Mouse (Mus musculus): ENCODE data around the gene Gli2. TPM values are rescaled to one million over a fixed set of nuclear protein-coding genes. Genes with fewer than 3 reads are reported as not detected.

Gene Gli2
- polyA plus RNA-seq, 1 experiment: 0.65 TPM

GRCm38 (mm10) chr1:118958644-118959043 lies 94.8 kb downstream of the Gli2 start:
- TF ChIP-seq MYOD1 (IDR thresholded peaks at IDR 0.05; ENCODE audit: control insufficient read depth in 1 of 3, insufficient read length in 2 of 3, low read depth in 2 of 3) (no peak), TCF3 (IDR thresholded peaks at IDR 0.05; ENCODE audit: insufficient read length, low read depth) (no peak), REST (IDR thresholded peaks at IDR 0.05; ENCODE audit: insufficient read depth, insufficient read length) (no peak), MAX (IDR thresholded peaks at IDR 0.05; ENCODE audit: low read depth) (no peak), POLR2AphosphoS2 (IDR thresholded peaks at IDR 0.05; ENCODE audit: insufficient read length, low read depth) (no peak), E2F4 (IDR thresholded peaks at IDR 0.05; ENCODE audit: insufficient read depth) (no peak), SRF (IDR thresholded peaks at IDR 0.05; ENCODE audit: control insufficient read depth, insufficient read length, low read depth) (no peak), USF1 (IDR thresholded peaks at IDR 0.05; ENCODE audit: low read depth) (no peak), MYOG (IDR thresholded peaks at IDR 0.05; ENCODE audit: control insufficient read depth in 1 of 3, insufficient read depth in 1 of 3, insufficient read length in 2 of 3, low read depth in 2 of 3) (no peak), POLR2A (IDR thresholded peaks at IDR 0.05; ENCODE audit: insufficient read length, low read depth) (no peak), TCF12 (IDR thresholded peaks at IDR 0.05; ENCODE audit: insufficient read depth, poor library complexity, severe bottlenecking) (no peak), CEBPB (IDR thresholded peaks at IDR 0.05; ENCODE audit: insufficient read depth, poor library complexity, severe bottlenecking) (no peak)
- no peaks in the 10 kb centered on the region for H3K36me3 ChIP-seq (ENCODE audit: control insufficient read depth, insufficient read depth)
- H3ac ChIP-seq (ENCODE audit: control insufficient read depth, insufficient read length): no peak overlapping the region
- H3K4me3 ChIP-seq: no peak overlapping the region
- H3K79me2 ChIP-seq (ENCODE audit: control insufficient read depth, insufficient read depth): no peaks in the 10 kb centered on the region
- H3K27me3 ChIP-seq (ENCODE audit: control insufficient read depth, insufficient read depth, insufficient read length): no peaks in the 10 kb centered on the region
- H3K4me2 ChIP-seq (ENCODE audit: low read depth): no peak overlapping the region

- Histone ChIP-seq H3ac (ENCODE audit: control insufficient read depth, insufficient read length) (no peak overlapping the region), H3K79me2 (ENCODE audit: control insufficient read depth, insufficient read depth) (no peaks in the 10 kb centered on the region), H3K27me3 (ENCODE audit: control insufficient read depth, insufficient read depth, insufficient read length) (no peaks in the 10 kb centered on the region), H3K4me2 (ENCODE audit: low read depth) (no peak overlapping the region), H3K4me3 (no peak overlapping the region), H3K36me3 (ENCODE audit: control insufficient read depth, insufficient read depth) (no peaks in the 10 kb centered on the region)
- no peak for TF ChIP-seq MYOD1 (IDR thresholded peaks at IDR 0.05; ENCODE audit: control insufficient read depth in 1 of 3, insufficient read length in 2 of 3, low read depth in 2 of 3)
- TF ChIP-seq POLR2A (IDR thresholded peaks at IDR 0.05; ENCODE audit: insufficient read length, low read depth): no peak
- no peak for TF ChIP-seq REST (IDR thresholded peaks at IDR 0.05; ENCODE audit: insufficient read depth, insufficient read length)
- TF ChIP-seq SRF (IDR thresholded peaks at IDR 0.05; ENCODE audit: control insufficient read depth, insufficient read length, low read depth): no peak
- TF ChIP-seq CEBPB (IDR thresholded peaks at IDR 0.05; ENCODE audit: insufficient read depth, poor library complexity, severe bottlenecking): no peak
- no peak for TF ChIP-seq POLR2AphosphoS2 (IDR thresholded peaks at IDR 0.05; ENCODE audit: insufficient read length, low read depth)
- TF ChIP-seq MYOG (IDR thresholded peaks at IDR 0.05; ENCODE audit: control insufficient read depth in 1 of 3, insufficient read depth in 1 of 3, insufficient read length in 2 of 3, low read depth in 2 of 3): no peak
- no peak for TF ChIP-seq TCF3 (IDR thresholded peaks at IDR 0.05; ENCODE audit: insufficient read length, low read depth)
- no peak for TF ChIP-seq E2F4 (IDR thresholded peaks at IDR 0.05; ENCODE audit: insufficient read depth)
Measured at GRCm38 (mm10) chr1:118955791-118956190, 97.6 kb downstream of the Gli2 start.

- H3K4me2 ChIP-seq (ENCODE audit: low read depth): no peak overlapping the region
Measured at GRCm38 (mm10) chr1:118954434-118955301, 98.8 kb downstream of the Gli2 start.

DNA sequence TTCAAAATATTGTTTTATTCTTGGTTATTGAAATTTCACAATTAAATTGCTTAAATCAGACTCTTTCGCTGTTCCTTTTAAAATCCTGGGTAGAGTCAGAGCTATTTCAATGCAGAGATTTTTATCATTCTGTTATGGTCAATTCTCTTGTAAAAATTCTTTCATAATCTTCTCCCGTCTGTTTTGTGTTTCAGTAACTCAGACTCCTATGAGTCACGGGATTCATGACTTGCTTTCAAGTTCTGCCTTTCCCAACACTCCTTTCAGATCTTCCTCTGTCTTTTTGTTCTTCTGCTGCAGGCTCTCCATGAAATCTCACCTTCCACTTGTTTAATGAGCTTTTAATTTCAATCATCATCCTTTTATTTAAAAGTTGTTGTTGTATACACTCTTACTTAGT lies 100.4 kb downstream of the Gli2 start:
- H3K27me3 ChIP-seq (ENCODE audit: control insufficient read depth, insufficient read depth, insufficient read length): no peaks in the 10 kb centered on the region
- no peak overlapping the region for H3K4me2 ChIP-seq (ENCODE audit: low read depth)
- TF ChIP-seq USF1 (IDR thresholded peaks at IDR 0.05; ENCODE audit: low read depth) (no peak), POLR2A (IDR thresholded peaks at IDR 0.05; ENCODE audit: insufficient read length, low read depth) (no peak), E2F4 (IDR thresholded peaks at IDR 0.05; ENCODE audit: insufficient read depth) (no peak), MAX (IDR thresholded peaks at IDR 0.05; ENCODE audit: low read depth) (no peak), MYOG (IDR thresholded peaks at IDR 0.05; ENCODE audit: control insufficient read depth in 1 of 3, insufficient read depth in 1 of 3, insufficient read length in 2 of 3, low read depth in 2 of 3) (no peak), CEBPB (IDR thresholded peaks at IDR 0.05; ENCODE audit: insufficient read depth, poor library complexity, severe bottlenecking) (no peak), TCF3 (IDR thresholded peaks at IDR 0.05; ENCODE audit: insufficient read length, low read depth) (no peak), REST (IDR thresholded peaks at IDR 0.05; ENCODE audit: insufficient read depth, insufficient read length) (no peak), TCF12 (IDR thresholded peaks at IDR 0.05; ENCODE audit: insufficient read depth, poor library complexity, severe bottlenecking) (no peak), SRF (IDR thresholded peaks at IDR 0.05; ENCODE audit: control insufficient read depth, insufficient read length, low read depth) (no peak), POLR2AphosphoS2 (IDR thresholded peaks at IDR 0.05; ENCODE audit: insufficient read length, low read depth) (no peak), MYOD1 (IDR thresholded peaks at IDR 0.05; ENCODE audit: control insufficient read depth in 1 of 3, insufficient read length in 2 of 3, low read depth in 2 of 3) (no peak)
- no peak overlapping the region for H3K4me3 ChIP-seq
- H3K36me3 ChIP-seq (ENCODE audit: control insufficient read depth, insufficient read depth): no peaks in the 10 kb centered on the region
- H3K79me2 ChIP-seq (ENCODE audit: control insufficient read depth, insufficient read depth): no peaks in the 10 kb centered on the region
- H3ac ChIP-seq (ENCODE audit: control insufficient read depth, insufficient read length): no peak overlapping the region

More at GRCm38 (mm10) chr1:118954434-118955301, 98.8 kb downstream of the Gli2 start:
- H3K36me3 ChIP-seq (ENCODE audit: control insufficient read depth, insufficient read depth): no peaks in the 10 kb centered on the region
- H3K4me3 ChIP-seq: no peak overlapping the region
- TF ChIP-seq REST (IDR thresholded peaks at IDR 0.05; ENCODE audit: insufficient read depth, insufficient read length): no peak
- TF ChIP-seq USF1 (IDR thresholded peaks at IDR 0.05; ENCODE audit: low read depth): no peak
- no peaks in the 10 kb centered on the region for H3K27me3 ChIP-seq (ENCODE audit: control insufficient read depth, insufficient read depth, insufficient read length)
- H3K79me2 ChIP-seq (ENCODE audit: control insufficient read depth, insufficient read depth): no peaks in the 10 kb centered on the region
- H3ac ChIP-seq (ENCODE audit: control insufficient read depth, insufficient read length): no peak overlapping the region

Measured in myocyte (in vitro differentiated cells).